Mouse (Mus musculus): ENCODE results near the gene 4931417E11Rik. TPM values are rescaled to one million over a fixed set of nuclear protein-coding genes. Genes with fewer than 3 reads are reported as not detected.

The 4931417E11Rik gene
- total RNA-seq (2021): not detected
- long read RNA-seq, experiment 1: 0 reads
- long read RNA-seq, experiment 2: 0 reads

DNA sequence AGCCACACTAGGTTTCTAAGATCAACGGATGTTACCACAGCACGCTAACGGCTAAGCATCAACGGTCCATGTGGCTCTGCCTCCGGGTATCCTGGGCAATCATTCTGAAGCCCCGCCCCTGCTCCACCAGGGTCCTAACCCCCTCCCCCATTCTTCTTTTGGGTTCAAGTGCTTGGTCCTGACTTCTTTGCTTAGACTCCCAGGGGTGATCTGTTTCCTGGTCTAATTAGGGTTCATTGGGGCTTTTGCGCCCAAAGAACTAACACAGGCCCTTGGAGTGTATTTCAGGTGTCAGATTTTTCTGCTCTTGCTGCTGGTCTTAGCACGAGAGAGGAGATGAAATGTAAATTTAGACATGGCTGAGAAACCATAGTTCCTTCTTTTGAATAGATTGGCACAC, at the start of gene 4931417E11Rik:
Gene 4931417E11Rik, minus strand, starts transcription at position 101 of the 400 bp plus-strand sequence.
- DNase-seq (ENCODE audit: low spot score in 2 of 2): no peak

DNA sequence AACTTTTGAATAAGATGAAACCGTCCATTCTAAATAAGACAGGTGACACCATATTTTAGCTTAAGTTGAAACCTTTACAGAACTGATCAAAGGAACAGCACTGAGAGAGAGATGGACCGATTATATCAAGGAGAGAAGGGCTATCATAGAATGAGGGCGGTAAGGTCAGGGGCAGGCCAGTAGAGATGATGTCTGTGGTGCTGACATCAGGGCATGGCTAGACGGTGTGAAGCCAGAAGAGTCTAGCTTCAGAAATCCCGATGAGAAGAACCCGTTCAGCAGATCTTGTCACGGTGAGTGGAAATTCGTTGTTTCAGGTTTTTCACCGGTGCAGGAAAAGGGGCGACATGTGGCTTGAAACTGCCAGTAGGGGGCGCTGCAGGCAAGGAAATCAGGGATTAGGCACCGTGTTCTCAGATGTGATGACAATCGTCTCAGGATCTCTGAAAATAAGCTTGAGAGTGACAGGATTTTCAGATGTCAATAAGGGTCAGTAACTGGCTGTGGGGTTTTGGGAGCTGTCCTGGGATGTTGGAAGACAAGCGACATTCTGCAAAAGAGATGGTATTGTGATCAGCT, 48.4 kb upstream of the 4931417E11Rik start:
- DNase-seq (ENCODE audit: low spot score in 2 of 2): peak; percentile 82 to 89

- no peak for DNase-seq (ENCODE audit: low spot score in 2 of 2)
Measured at GRCm38 (mm10) chr6:73512907-73513306, 43.4 kb upstream of the 4931417E11Rik start.

DNA sequence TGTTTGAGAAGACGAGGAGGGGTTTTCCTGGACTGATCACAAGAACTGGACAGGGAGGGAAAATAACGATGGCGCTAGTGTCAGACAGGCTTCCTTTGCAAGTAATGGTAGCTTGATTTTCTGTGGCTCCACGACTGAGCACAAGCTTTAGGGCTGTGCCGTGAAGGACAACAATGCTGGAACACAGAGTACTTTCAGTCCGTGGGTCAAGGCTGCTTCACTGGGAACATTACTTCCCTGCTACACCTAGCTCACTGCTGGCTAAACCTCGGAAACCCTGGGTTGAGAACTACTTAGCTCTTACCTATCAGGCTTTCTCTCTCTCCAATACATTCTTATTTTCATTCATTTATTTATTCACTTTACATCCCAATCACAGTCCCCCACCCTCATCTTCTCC, 30.2 kb upstream of the 4931417E11Rik start:
- DNase-seq (ENCODE audit: low spot score in 2 of 2): no peak

DNA sequence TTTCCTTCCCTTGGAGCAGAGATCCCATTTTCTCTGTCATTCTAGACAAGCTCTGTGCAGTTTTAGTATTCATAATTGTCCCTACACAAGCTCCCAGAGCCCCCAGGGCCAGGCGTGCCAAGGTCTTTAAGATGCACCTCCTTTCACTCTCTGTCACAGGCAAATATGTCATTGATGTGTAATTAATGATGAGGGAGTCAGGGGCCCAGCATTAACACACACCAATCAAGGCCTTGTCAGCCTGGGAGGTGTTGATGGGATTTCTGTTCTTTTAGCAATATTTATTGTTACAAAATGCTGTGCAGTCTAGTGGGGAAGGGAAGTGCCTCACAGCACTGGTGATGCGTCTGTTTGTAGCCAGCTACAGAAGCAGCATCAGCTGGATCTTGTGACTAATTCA, 27.9 kb upstream of the 4931417E11Rik start:
- no peak for DNase-seq (ENCODE audit: low spot score in 2 of 2)

GRCm38 (mm10) chr6:73490524-73490923, 21.1 kb upstream of the 4931417E11Rik start:
- no peak for DNase-seq (ENCODE audit: low spot score in 2 of 2)

GRCm38 (mm10) chr6:73485616-73486015, 16.1 kb upstream of the 4931417E11Rik start:
- no peak for DNase-seq (ENCODE audit: low spot score in 2 of 2)

DNA sequence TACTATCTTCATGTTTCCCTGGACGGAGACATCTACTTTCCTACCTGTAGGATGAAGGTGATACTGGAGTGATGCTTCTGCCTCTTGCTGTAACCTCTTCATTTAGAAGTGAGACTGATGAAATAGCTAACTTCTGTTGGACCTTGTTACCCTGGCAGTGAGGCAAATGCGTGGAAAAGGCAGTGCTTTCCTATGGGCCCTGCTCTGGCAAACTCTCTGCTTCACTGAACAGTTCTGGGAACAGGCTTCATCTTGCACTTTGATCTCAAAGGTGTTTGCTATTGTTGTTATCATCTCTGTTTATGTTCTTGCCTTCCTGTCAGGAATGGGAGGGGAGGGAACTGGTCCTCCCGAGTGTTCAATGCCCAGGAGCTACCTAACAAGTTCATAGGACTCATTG, 3.4 kb downstream of the 4931417E11Rik start:
- no peak for DNase-seq (ENCODE audit: low spot score in 2 of 2)

DNA sequence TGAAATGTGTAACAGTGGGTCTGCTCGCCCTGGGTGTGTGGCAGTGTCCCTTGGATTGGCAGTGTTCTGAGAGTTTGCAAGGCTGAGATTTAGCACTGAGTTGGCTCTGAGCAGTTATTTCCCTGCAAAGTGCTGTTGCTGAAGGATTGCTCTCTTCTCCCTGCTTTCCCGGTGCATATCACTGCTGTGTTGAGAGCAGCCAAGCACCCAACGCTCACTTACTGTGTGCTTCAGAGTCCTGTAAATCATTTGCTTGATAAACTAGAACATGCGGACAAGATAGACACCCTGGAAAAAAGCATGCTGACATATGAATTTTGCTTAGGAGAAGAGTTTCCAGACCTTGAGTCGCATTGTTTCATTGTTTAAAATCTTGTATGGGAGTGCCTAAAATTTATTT, 6.9 kb downstream of the 4931417E11Rik start:
- no peak for DNase-seq (ENCODE audit: low spot score in 2 of 2)

DNA sequence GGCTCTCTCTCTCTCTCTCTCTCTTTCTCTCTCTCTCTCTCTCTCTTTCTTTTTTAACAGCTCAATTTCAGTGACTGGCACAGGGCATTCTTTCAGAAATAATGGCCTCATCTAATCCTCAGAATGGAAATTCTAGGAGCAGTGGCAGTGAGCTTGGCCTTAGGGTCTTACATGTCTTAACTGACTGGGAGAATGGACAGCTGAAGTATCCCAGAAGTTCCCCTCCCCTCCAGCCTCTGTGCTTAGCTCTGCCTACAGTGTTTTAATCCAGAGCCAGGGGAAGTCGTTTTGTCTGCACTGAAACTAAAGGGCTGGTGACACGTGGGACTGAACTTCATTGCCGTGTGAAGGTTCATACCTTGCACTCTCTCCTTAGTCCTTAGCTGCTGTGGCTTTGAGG, 35.6 kb downstream of the 4931417E11Rik start:
- DNase-seq (ENCODE audit: low spot score in 2 of 2): no peak

GRCm38 (mm10) chr6:73428618-73429336, 40.7 kb downstream of the 4931417E11Rik start:
- no peak for DNase-seq (ENCODE audit: low spot score in 2 of 2)

DNA sequence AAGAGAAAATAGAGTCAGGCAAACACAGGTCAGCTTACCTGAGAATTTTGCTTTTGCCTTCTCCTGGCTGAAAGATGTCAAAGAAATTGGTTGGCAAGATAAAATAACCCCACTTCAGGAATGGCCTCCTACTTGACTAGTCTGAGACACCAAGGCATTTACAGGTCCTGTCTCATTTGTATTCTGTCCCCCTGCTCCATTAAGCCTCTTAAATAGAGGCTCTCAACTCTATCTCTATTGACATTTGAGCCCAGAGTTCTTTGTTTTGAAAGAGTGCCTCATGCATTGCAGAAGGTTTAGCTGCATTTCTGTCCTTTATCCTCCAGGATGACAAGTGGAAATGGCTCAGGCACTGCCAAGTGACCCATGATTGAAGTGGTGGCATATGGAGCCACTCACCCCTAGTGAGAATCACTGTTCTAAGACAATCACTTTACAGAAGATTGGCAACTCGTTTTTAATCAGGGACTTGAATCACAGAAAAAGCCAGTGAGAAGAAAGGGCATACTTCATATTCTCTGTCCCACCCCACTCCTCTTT, 42.1 kb downstream of the 4931417E11Rik start:
- no peak for DNase-seq (ENCODE audit: low spot score in 2 of 2)

Other genes starting within 250 kb of the 4931417E11Rik start
- gene Dnah6, start 248.0 kb downstream of the 4931417E11Rik start, total RNA-seq (2021): under 1 TPM; 0.30 TPM
- gene Suclg1, start 221.3 kb downstream of the 4931417E11Rik start, total RNA-seq (2021): 100 to 1,000 TPM; 123 to 134 TPM